Mouse (Mus musculus) liver, adult 2 months (tissue): ENCODE data around the gene Bok.

Source experiments
- CTCF ChIP-seq: fragments of 200-500 bp; IDR thresholded peaks from 2 replicates; pipeline ENCODE4 v1.5.1; 2011; ENCODE audit warnings: low read depth, low read length, control low read depth
- POLR2A ChIP-seq: fragments of 200-500 bp; IDR thresholded peaks from 2 replicates; pipeline ENCODE4 v1.6.1; 2011; ENCODE audit warnings: low read length, control low read depth; ENCODE audit not compliant: insufficient read depth; ENCODE audit errors: extremely low read depth

DNA sequence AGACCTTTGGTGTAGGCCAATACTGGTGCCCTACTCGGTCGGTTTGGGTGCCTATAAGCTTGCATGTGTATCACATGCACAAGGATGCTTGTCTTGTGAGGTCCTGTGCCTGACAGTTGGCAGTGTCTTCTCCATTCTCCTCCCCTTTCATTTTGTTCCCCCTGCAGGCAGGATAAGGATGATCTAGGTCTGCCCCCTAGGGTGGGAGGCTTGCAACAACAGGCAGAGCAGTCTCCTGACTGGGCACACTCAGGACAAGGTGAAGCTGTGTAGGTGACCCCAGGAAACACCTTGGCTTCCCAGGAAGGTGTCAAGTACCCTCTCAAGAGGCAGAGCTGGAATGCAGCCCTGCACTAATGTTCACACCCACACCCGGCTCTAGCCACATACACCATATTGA is 41.5 kb downstream of the Bok start:
- no peak for TF ChIP-seq POLR2A
- TF ChIP-seq CTCF = peak; percentile 96
